Mouse (Mus musculus) G1E (cell line): ENCODE results near the gene Ctcf.

Experiments
- CTCF ChIP-seq: IDR thresholded peaks from 2 replicates; pipeline ENCODE4 v1.5.1; 2012; ENCODE audit warnings: low read depth, low read length, inconsistent platforms, mixed read lengths
- GATA1 ChIP-seq: IDR thresholded peaks from 2 replicates; pipeline ENCODE4 v1.6.1; 2012; ENCODE audit warnings: borderline replicate concordance, low read length, inconsistent platforms, mixed read lengths
- POLR2AphosphoS5 ChIP-seq: IDR thresholded peaks from 2 replicates; pipeline ENCODE4 v1.6.1; 2012; ENCODE audit warnings: low read depth, low read length, inconsistent platforms; ENCODE audit not compliant: insufficient replicate concordance

GRCm38 (mm10) chr8:105714139-105714538, 77.8 kb downstream of the Ctcf start:
- TF ChIP-seq CTCF (peak; percentile 81), GATA1 (no peak), POLR2AphosphoS5 (no peak)
